Comparison of ENCODE assay signal across 19 mouse cellular contexts in the genomic region with DNA sequence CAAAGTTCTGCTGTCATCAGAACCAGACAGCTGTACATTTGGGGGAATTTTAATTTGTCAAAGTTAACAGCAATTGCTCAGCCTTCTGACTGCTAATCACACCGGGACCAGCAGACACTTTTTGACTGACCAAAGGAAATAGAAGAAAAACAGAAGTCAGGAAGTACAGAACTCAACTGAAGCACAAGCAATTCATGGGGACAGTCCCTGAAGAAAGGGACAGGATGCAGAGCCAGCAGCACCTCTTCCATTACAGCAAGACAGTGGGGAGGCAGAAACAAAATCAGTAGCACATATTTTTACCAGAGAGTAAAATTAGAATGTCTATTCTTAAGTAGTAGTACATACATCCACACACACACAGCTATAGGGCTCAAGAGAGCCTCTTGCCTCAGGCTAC. TPM values are rescaled to one million over a fixed set of nuclear protein-coding genes. Genes with fewer than 3 reads are reported as not detected.
DNase-seq lines count a peak whose midpoint lies in the region; ATAC-seq lines count a peak whose summit lies in the region.
"Had no signal": no experiment of that assay in that cellular context is flagged by ENCODE, and none has a peak within 500 bp of the region (broad histone marks: within the 10 kb centered on the region; RNA-seq: fewer than 3 reads in every experiment).

No protein-coding gene starts in this region.

- peak; percentile 39 for DNase-seq in 416B (ENCODE audit: low read depth)
- DNase-seq in induced T-regulatory cell, adult 2 months (ENCODE audit: low read depth): peak; percentile 28
- DNase-seq in spleen, adult 12 weeks (ENCODE audit: low spot score): no peak
- no peak for DNase-seq in thymus, postnatal 0 days (ENCODE audit: low spot score)
- no peak for DNase-seq in embryo, embryonic 10.5 days (ENCODE audit: low spot score)
- DNase-seq: adrenal gland, adult 8-10 months; adrenal gland, postnatal 25 days; cerebellum, adult 11-12 months; cerebellum, adult 8-10 months; cerebellum, postnatal 10 days; cerebellum, postnatal 36 days; forebrain, postnatal 0 days; gastrocnemius, postnatal 14 days; heart, adult 11 months; kidney, adult 8-10 months had no signal

- peak; percentile 89 for ATAC-seq in CD4-positive, CD25-positive, alpha-beta regulatory T cell, adult 4 months
- ATAC-seq: forebrain, embryonic 14.5 days; forebrain, postnatal 0 days; hindbrain, embryonic 16.5 days; intestine, postnatal 0 days had no signal

RNA-seq across cellular contexts. Expression of a gene that starts 15.2 kb away (rescaled TPM):
- polyA plus RNA-seq in CD4-positive, CD25-positive, alpha-beta regulatory T cell, adult 4 months (2017; shearing (Covaris generic)): 10 to 100 TPM; 59.6 to 85.7 TPM
- polyA plus RNA-seq in thymus, postnatal 0 days (2015; fragmentation: Nextera tagmentation; extraction: Ambion mirVana): 40.1 and 40.3 TPM in 2 replicates

RNA-seq across cellular contexts. Expression of a gene that starts 28.9 kb away (rescaled TPM):
- polyA plus RNA-seq in CD4-positive, CD25-positive, alpha-beta regulatory T cell, adult 4 months (2017; shearing (Covaris generic)): 100 to 1,000 TPM; 116 to 128 TPM
- 69.9 and 74.1 TPM in 2 replicates for polyA plus RNA-seq in thymus, postnatal 0 days (2015; fragmentation: Nextera tagmentation; extraction: Ambion mirVana)

RNA-seq across cellular contexts. Expression of a gene that starts 39.9 kb away (rescaled TPM):
- polyA plus RNA-seq in CD4-positive, CD25-positive, alpha-beta regulatory T cell, adult 4 months (2017; shearing (Covaris generic)): 10 to 100 TPM; 59.7 to 68.8 TPM
- 94.7 and 98.0 TPM in 2 replicates for polyA plus RNA-seq in thymus, postnatal 0 days (2015; fragmentation: Nextera tagmentation; extraction: Ambion mirVana)

RNA-seq across cellular contexts. Expression of a gene that starts 52.6 kb away (rescaled TPM):
- polyA plus RNA-seq in CD4-positive, CD25-positive, alpha-beta regulatory T cell, adult 4 months (2017; shearing (Covaris generic)): 10 to 100 TPM; 11.4 to 18.3 TPM
- polyA plus RNA-seq in thymus, postnatal 0 days (2015; fragmentation: Nextera tagmentation; extraction: Ambion mirVana): 15.8 and 19.7 TPM in 2 replicates

Comparison
In these comparisons a context has a peak if more than half of its experiments do, and no peak if none do; other contexts are left out.
1. DNase-seq: peak in 416B (single experiment) and induced T-regulatory cell, adult 2 months (single experiment); none in spleen, adult 12 weeks (single experiment), thymus, postnatal 0 days (single experiment) and embryo, embryonic 10.5 days (single experiment).